Mouse (Mus musculus) thymus, adult 18-20 months (tissue): ENCODE data around the gene Wfs1.
"Not testable (repeated sequence)": the region's sequence is repeated elsewhere in the genome, so short reads cannot be mapped to it uniquely, and the experiment has no call there.

Experiments used
- DNase-seq, 2 experiments: peaks; one replicate each; pipeline ENCODE4 v3.0.0; 2022; ENCODE audit warnings: mixed read lengths in 2 of 2

The Wfs1 gene

GRCm38 (mm10) chr5:36988781-36989624 lies at the start of gene Wfs1:
Gene Wfs1 (minus strand): TSS chr5:36989205.
- DNase-seq = peak; percentile 91 to 92

GRCm38 (mm10) chr5:37036884-37037283 lies 47.9 kb upstream of the Wfs1 start:
- DNase-seq = no peak

DNA sequence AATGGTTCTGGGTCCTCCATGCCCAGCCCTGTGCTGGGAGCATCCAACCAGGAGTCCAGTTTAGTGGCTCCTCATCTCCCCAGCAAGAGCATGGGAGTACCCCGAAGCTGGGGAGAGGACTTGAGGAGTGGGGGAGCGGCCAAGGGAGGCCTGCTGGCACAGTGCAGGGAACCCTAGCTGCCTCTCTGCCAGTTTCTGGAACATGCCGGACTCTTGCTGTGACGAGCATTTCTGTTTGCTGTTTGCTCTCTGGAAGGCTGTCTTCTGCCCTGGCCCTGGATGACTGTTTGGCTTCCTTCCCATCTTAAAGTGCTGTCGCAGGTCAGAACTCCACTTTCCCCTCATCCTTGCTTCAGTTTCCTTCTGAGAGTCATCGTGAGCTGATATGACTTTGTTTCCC lies 46.9 kb upstream of the Wfs1 start:
- DNase-seq = no peak

- DNase-seq = no peak
Observed at GRCm38 (mm10) chr5:37035192-37035591, 46.2 kb upstream of the Wfs1 start.

GRCm38 (mm10) chr5:37030753-37031152 lies 41.7 kb upstream of the Wfs1 start:
- DNase-seq = no peak

DNA sequence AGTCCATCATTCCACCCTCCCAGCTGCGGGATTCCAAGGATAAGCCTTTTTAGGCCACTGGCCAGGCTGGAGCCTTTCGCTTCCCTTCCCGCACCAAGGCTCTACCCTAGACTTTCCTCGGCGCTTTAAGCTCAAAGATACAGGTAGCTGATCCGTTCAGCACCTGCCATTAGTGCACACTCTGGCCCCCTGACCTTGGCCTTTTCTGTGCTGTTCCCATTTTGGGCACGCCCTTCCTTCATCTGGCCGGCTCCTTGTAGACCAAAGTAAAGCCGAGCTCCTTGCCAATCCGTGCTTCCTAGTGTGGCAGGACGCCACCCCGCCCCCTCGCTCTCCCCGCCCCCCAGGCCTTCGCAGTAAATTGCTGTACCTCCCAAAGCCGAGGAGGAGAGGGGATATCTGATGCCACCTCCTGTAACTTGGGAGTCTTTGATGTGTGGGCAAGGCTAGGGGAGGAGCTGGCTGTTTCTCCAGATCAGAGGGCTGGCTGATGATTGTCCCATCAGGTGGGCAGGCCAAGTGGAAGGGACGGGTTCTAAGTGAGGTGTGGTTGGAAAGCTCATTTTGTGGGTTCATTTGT lies 40.4 kb upstream of the Wfs1 start:
- DNase-seq = no peak

DNA sequence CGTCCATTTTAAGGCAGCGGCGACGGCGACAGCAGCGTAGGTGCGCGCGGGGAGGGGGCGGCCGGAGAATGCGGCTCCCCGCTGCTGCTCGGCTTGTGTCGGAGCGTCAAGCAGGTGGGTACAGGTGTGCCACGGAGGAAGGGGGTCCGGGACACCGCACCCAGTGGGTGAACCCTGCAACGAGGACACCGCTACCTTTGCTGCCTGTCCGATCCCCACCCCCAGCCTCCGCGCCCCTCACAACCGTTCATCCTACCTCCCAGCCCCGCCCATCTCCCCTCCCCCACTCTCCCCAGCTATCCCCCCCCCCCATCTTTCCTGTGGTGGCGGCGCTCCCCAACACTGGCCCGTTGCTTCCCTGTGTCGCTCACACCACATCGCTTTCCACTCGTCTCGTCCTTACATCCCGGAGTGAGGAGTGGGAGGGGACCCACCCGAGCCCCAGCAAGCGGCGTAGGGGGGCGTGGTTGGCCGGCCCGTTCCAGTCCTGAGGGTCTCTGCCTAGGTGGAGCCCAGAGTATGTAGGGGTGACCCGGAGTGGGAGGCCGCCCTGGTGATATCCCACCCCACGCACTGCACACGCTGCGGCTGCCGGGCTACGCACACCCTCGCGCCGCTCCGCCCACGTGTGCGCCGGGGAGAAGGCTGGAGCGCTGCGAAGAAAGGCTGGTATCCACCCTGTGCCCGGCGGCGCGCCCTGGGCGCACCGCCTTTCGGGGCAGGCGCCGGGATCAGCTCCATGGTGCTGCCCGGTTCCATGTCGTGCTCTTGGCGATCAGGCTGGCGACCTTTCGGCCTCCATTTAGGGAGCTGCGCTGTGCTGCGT lies 39.7 kb upstream of the Wfs1 start:
- DNase-seq = no peak

DNA sequence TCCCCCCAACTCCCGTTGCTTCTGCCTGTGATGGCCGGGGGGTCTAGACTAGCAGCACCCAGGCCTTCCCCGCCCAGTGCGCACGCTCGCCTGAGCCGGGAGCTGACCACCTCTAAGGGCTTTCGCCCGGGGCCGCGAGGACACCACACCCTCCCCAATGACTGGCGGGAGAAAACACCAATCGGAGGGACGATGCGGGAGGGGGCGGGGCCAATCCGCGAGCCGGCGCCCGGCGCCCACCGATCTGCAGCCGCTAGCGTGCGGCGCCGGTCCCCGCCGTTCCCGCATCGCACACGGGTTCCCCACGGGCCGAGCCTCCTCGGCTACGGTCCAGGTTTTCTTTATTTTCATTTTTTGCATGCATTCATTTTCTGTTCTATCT lies 39.1 kb upstream of the Wfs1 start:
- peak in 1 of 2 experiments; percentile 25 for DNase-seq

DNA sequence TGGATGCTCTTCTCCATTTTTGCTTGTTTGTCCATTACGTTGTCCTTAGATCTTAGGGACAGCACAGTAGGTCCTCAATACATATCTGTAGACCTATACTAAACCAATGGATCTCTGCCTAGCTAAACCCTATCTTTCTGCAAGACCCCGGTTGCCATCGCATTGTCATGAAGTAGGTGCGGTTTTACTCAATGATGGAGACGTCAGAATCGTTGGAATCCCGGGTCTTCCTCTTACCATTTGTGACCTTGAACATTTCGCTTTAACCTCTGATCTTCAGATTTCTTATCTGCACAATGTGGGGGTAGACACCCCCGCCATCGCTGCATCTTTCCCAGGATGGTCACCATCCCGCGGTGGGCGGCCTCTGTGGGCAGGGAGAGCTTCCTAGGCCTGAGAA lies 38.7 kb upstream of the Wfs1 start:
- DNase-seq = no peak

DNA sequence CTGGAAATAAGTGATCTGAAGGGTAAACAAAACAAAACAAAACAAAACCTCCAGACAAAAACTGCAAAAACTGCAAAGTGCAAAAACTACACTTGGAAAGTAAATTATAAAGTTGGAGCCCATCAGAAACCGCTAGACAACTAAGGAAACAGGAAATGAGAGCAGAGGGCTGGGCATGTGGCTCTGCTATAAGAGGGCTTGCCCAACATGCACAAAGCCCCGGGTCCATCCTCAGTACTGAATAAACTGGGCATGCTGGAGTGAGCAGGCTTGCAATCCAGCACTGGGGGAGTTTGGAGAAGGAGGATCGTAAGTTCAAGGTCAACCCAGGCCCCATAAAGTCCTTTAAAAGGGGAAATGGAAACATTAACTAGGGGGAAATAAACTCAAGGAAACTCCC lies 28.2 kb upstream of the Wfs1 start:
- no peak for DNase-seq

GRCm38 (mm10) chr5:37015612-37016310 lies 26.8 kb upstream of the Wfs1 start:
- no peak for DNase-seq

- DNase-seq = no peak
Observed at GRCm38 (mm10) chr5:37010666-37011317, 21.8 kb upstream of the Wfs1 start.

DNA sequence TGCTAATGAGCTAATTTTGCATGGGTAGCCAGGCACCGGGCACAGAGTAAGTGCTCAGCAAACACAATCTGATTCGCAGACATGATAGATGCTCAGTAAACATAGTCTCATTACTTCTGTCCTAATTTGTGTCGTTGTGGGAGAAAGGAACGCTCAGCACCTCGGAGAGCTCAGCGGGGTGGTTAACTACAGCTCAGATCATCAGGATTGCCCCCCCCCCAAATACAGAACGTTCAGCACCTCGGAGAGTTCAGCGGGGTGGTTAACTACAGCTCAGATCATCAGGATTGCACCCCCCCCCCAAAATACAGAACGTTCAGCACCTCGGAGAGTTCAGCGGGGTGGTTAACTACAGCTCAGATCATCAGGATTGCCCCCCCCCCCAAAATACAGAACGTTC lies 20.8 kb upstream of the Wfs1 start:
- not testable (repeated sequence) for DNase-seq

DNA sequence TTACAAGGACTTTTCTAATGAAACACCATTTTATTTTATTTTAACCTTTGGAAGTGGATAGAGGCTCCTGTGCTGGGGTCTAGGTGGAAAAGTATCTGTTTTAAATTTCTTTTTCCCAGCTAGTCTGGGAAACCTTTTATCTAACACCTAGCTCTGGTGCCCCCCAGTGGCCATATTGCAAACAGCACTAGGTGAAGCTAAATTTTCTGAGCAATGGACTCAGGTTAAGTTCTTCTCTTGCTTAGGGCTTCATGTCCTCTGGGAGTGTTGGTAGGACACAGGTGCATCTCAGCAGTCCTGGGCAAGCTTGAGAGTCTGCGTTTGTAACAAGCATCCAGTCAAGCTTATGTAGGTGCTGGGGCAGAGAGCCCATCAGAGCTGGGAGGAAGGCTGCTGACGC lies 13.0 kb upstream of the Wfs1 start:
- peak in 1 of 2 experiments; percentile 36 for DNase-seq

GRCm38 (mm10) chr5:37001002-37001401 lies 12.0 kb upstream of the Wfs1 start:
- DNase-seq = no peak

- DNase-seq = peak; percentile 64 to 72
Observed at GRCm38 (mm10) chr5:36997996-36998395, 9.0 kb upstream of the Wfs1 start.

- DNase-seq = no peak
Observed at GRCm38 (mm10) chr5:36996410-36996809, 7.4 kb upstream of the Wfs1 start.

GRCm38 (mm10) chr5:36990631-36991350 lies 1.8 kb upstream of the Wfs1 start:
- DNase-seq = no peak

- no peak for DNase-seq
Observed at GRCm38 (mm10) chr5:36990196-36990595, 1.2 kb upstream of the Wfs1 start.

DNA sequence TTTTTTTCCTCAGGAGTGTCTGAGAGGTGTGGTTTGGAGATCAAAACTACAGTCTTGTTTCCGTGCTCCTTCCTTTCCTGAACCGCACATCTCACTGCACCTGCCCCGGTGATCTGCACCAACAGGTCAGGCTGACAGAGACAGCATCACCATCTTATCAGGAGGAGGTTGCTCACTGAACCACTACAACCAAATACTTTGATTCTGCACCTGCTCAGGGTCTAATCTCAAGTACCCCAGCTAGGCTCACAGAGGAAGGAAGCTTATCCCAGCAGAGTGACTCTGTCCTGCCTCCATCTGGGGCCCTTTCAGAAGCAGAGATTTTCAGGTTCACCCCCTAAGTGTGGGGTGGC lies 596 bp upstream of the Wfs1 start:
- peak; percentile 17 to 53 for DNase-seq

GRCm38 (mm10) chr5:36988124-36988780 lies 753 bp downstream of the Wfs1 start:
- DNase-seq = peak; percentile 12 to 19
